Mouse (Mus musculus) kidney, postnatal 0 days (tissue): ENCODE measurements around the gene Gm12790. TPM values are rescaled to one million over a fixed set of nuclear protein-coding genes. Genes with fewer than 3 reads are reported as not detected.
"Not testable (repeated sequence)": the region's sequence is repeated elsewhere in the genome, so short reads cannot be mapped to it uniquely, and the experiment has no call there.

Source experiments
- ATAC-seq: fragments of 200-750 bp; cut with Nextera tagmentation; replicated peaks from 2 replicates; pipeline ENCODE4 v1.8.0; 2017; ENCODE audit warnings: low read depth, moderate number of reproducible peaks, moderate TSS enrichment, moderate library complexity; ENCODE audit not compliant: low FRiP score
- DNase-seq: peaks from one replicate; pipeline ENCODE4 v3.0.0-alpha.2; 2016; ENCODE audit warnings: low spot score
- H3K27ac ChIP-seq: fragments of 300-500 bp; sonication (generic); 2 replicates; pipeline ENCODE4 v1.5.1; 2014; ENCODE audit warnings: mild to moderate bottlenecking
- H3K27me3 ChIP-seq: fragments of 300-500 bp; sonication (generic); 2 replicates; pipeline ENCODE4 v1.6.1; 2014; ENCODE audit warnings: low read length, mixed read lengths; ENCODE audit not compliant: insufficient read depth
- H3K36me3 ChIP-seq: fragments of 300-500 bp; sonication (generic); 2 replicates; pipeline ENCODE4 v1.6.1; 2014; ENCODE audit warnings: low read length, mixed read lengths; ENCODE audit not compliant: insufficient read depth
- H3K4me1 ChIP-seq: fragments of 300-500 bp; sonication (generic); replicated peaks from 2 replicates; pipeline ENCODE4 v1.6.1; 2014; ENCODE audit warnings: antibody characterized with exemption, low read length, mixed read lengths; ENCODE audit not compliant: insufficient read depth
- H3K4me2 ChIP-seq: fragments of 300-500 bp; sonication (generic); 2 replicates; pipeline ENCODE4 v1.6.1; 2014; ENCODE audit warnings: mild to moderate bottlenecking, low read length, moderate library complexity, mixed read lengths
- H3K4me3 ChIP-seq: fragments of 300-500 bp; sonication (generic); replicated peaks from 2 replicates; pipeline ENCODE4 v1.5.1; 2014; ENCODE audit warnings: low read depth, low read length
- H3K9ac ChIP-seq: fragments of 300-500 bp; sonication (generic); 2 replicates; pipeline ENCODE4 v1.6.1; 2014; ENCODE audit warnings: low read depth, low read length
- H3K9me3 ChIP-seq: fragments of 300-500 bp; sonication (generic); replicated peaks from 2 replicates; pipeline ENCODE4 v1.6.1; 2016; ENCODE audit warnings: low read length, inconsistent platforms, mixed read lengths
- CTCF ChIP-seq: IDR thresholded peaks from 2 replicates; pipeline ENCODE4 v1.5.1; 2016; ENCODE audit warnings: antibody characterized with exemption, low read depth, mild to moderate bottlenecking, moderate library complexity
- WGBS: fragments of 180-500 bp; shearing (Covaris S2); extraction: QIAGEN DNeasy Blood & Tissue Kit; methylation state at CpG from one replicate; pipeline ENCODE4 v1.1.7; 2014; 5-methylcytosine and 5-hydroxymethylcytosine counted together
- polyA plus RNA-seq: library from polyadenylated mRNA; unstranded; fragments of >200 nt; fragmentation: Nextera tagmentation; extraction: Ambion mirVana; gene quantifications from 2 replicates; pipeline ENCODE4 v1.2.1, GENCODE M21; 2015

Gene Gm12790
- not detected in 2 replicates for polyA plus RNA-seq

- H3K4me3 ChIP-seq, H3K4me2 ChIP-seq, H3K36me3 ChIP-seq, H3K27me3 ChIP-seq, H3K27ac ChIP-seq, H3K9ac ChIP-seq, DNase-seq, ATAC-seq, H3K4me1 ChIP-seq, H3K9me3 ChIP-seq: not testable (repeated sequence)
- WGBS, result 88% methylated on average over 1 of the region's 5 CpGs
These were observed at the start of gene Gm12790 for GRCm38 (mm10) chr4:101980949-101981348. Gene Gm12790 (minus strand): TSS chr4:101981049.

GRCm38 (mm10) chr4:102026619-102027018 lies 45.8 kb upstream of the Gm12790 start:
- Histone ChIP-seq H3K9ac (no peak overlapping the region), H3K4me1 (no peaks in the 10 kb centered on the region), H3K27ac (no peak overlapping the region), H3K9me3 (no peaks in the 10 kb centered on the region), H3K4me2 (no peak overlapping the region), H3K36me3 (no peaks in the 10 kb centered on the region), H3K27me3 (no peaks in the 10 kb centered on the region), H3K4me3 (no peak overlapping the region)
- TF ChIP-seq CTCF, result no peak
- WGBS, result 87% methylated on average over 6 of the region's 6 CpGs
- DNase-seq, result no peak
- ATAC-seq, result no peak

GRCm38 (mm10) chr4:101998267-101998922 lies 17.5 kb upstream of the Gm12790 start:
- Histone ChIP-seq H3K9me3 (no peaks in the 10 kb centered on the region), H3K27me3 (no peaks in the 10 kb centered on the region), H3K9ac (no peak overlapping the region), H3K4me2 (no peak overlapping the region), H3K4me3 (no peak overlapping the region), H3K27ac (no peak overlapping the region), H3K36me3 (no peaks in the 10 kb centered on the region), H3K4me1 (no peaks in the 10 kb centered on the region)
- 37% methylated on average over 15 of the region's 15 CpGs for WGBS
- DNase-seq (peak; percentile 85), ATAC-seq (0 out of 2 replicates have a peak, but pooled peaks have one; percentile 57)
- TF ChIP-seq CTCF, result peak; percentile 95

GRCm38 (mm10) chr4:101997426-101997825 lies 16.6 kb upstream of the Gm12790 start:
- Histone ChIP-seq H3K9ac (no peak overlapping the region), H3K27ac (no peak overlapping the region), H3K4me2 (no peak overlapping the region), H3K4me1 (no peaks in the 10 kb centered on the region), H3K27me3 (no peaks in the 10 kb centered on the region), H3K36me3 (no peaks in the 10 kb centered on the region), H3K4me3 (no peak overlapping the region), H3K9me3 (no peaks in the 10 kb centered on the region)
- ATAC-seq (no peak), DNase-seq (no peak)
- TF ChIP-seq CTCF, result no peak
- WGBS, result 79% methylated on average over 5 of the region's 5 CpGs

- ATAC-seq, result not testable (repeated sequence)
These were observed 5.5 kb upstream of the Gm12790 start, which contains the start of gene Gm12789 for GRCm38 (mm10) chr4:101986326-101986725. Gene Gm12789 (plus strand): TSS chr4:101986626.

GRCm38 (mm10) chr4:101985678-101986077 lies 4.8 kb upstream of the Gm12790 start:
- H3K9me3 ChIP-seq, result no peaks in the 10 kb centered on the region
- no peak for ATAC-seq
- no peak overlapping the region for H3K9ac ChIP-seq
- no peaks in the 10 kb centered on the region for H3K4me1 ChIP-seq
- H3K4me3 ChIP-seq, result no peak overlapping the region
- no peak overlapping the region for H3K4me2 ChIP-seq
- H3K27ac ChIP-seq, result no peak overlapping the region
- no peaks in the 10 kb centered on the region for H3K27me3 ChIP-seq
- H3K36me3 ChIP-seq, result no peaks in the 10 kb centered on the region
- 64% methylated on average over 5 of the region's 5 CpGs for WGBS
- no peak for DNase-seq
- no peak for TF ChIP-seq CTCF

More at GRCm38 (mm10) chr4:101986326-101986725, 5.5 kb upstream of the Gm12790 start, which contains the start of gene Gm12789:
- not testable (repeated sequence) for H3K36me3 ChIP-seq, H3K9ac ChIP-seq, H3K27me3 ChIP-seq, H3K4me3 ChIP-seq, H3K4me2 ChIP-seq, DNase-seq, H3K9me3 ChIP-seq, H3K4me1 ChIP-seq, H3K27ac ChIP-seq
- WGBS, result 91% methylated on average over 2 of the region's 2 CpGs

GRCm38 (mm10) chr4:101940107-101940506 lies 40.7 kb downstream of the Gm12790 start, which contains the start of gene Gm12794:
Gene Gm12794 (plus strand): TSS chr4:101940407.
- ATAC-seq, H3K27ac ChIP-seq, H3K27me3 ChIP-seq, H3K9me3 ChIP-seq, H3K4me2 ChIP-seq, DNase-seq, H3K36me3 ChIP-seq, H3K9ac ChIP-seq, H3K4me1 ChIP-seq, H3K4me3 ChIP-seq: not testable (repeated sequence)
- 58% methylated on average over 1 of the region's 2 CpGs for WGBS

Other genes starting within 250 kb of the Gm12790 start
- gene B020004J07Rik, start 137.0 kb downstream of the Gm12790 start, polyA plus RNA-seq, result not detected in 2 replicates
- gene C130073F10Rik, start 87.3 kb downstream of the Gm12790 start, polyA plus RNA-seq, result not detected in 2 replicates
- gene Gm12800, start 71.9 kb downstream of the Gm12790 start, polyA plus RNA-seq, result not detected in 2 replicates
- gene Gm12794, start 40.6 kb downstream of the Gm12790 start, polyA plus RNA-seq, result not detected in 2 replicates
- gene Gm12789, start 5.6 kb upstream of the Gm12790 start, polyA plus RNA-seq, result not detected in 2 replicates
- gene Pde4b, start 106.5 kb upstream of the Gm12790 start, polyA plus RNA-seq, result 11.9 TPM in 2 replicates